Mouse (Mus musculus) embryo, embryonic 9.5 days (tissue): ENCODE data around the gene Gm10644.

Experiments
- DNase-seq: peaks from one replicate; pipeline ENCODE4 v3.0.0-alpha.2; 2017; ENCODE audit errors: extremely low spot score

Gene Gm10644

GRCm38 (mm10) chr8:83935435-83935834 is 19.6 kb downstream of the Gm10644 start:
- no peak for DNase-seq

- no peak for DNase-seq
Observed at GRCm38 (mm10) chr8:83934994-83935393, 20.0 kb downstream of the Gm10644 start.

- no peak for DNase-seq
Observed at GRCm38 (mm10) chr8:83934222-83934621, 20.8 kb downstream of the Gm10644 start.

GRCm38 (mm10) chr8:83926266-83926665 is 28.7 kb downstream of the Gm10644 start:
- no peak for DNase-seq

GRCm38 (mm10) chr8:83924585-83924984 is 30.4 kb downstream of the Gm10644 start:
- no peak for DNase-seq

GRCm38 (mm10) chr8:83922727-83923126 is 32.3 kb downstream of the Gm10644 start:
- no peak for DNase-seq

GRCm38 (mm10) chr8:83921558-83921957 is 33.4 kb downstream of the Gm10644 start:
- peak; percentile 74 for DNase-seq

GRCm38 (mm10) chr8:83917566-83917965 is 37.4 kb downstream of the Gm10644 start:
- DNase-seq: no peak

- no peak for DNase-seq
Observed at GRCm38 (mm10) chr8:83916015-83916414, 39.0 kb downstream of the Gm10644 start.

GRCm38 (mm10) chr8:83914860-83915259 is 40.1 kb downstream of the Gm10644 start:
- DNase-seq: no peak

GRCm38 (mm10) chr8:83914232-83914631 is 40.8 kb downstream of the Gm10644 start:
- no peak for DNase-seq

- DNase-seq: no peak
Observed at GRCm38 (mm10) chr8:83911809-83912731, 42.9 kb downstream of the Gm10644 start.

- no peak for DNase-seq
Observed at GRCm38 (mm10) chr8:83909311-83909710, 45.7 kb downstream of the Gm10644 start.

- no peak for DNase-seq
Observed at GRCm38 (mm10) chr8:83908583-83908982, 46.4 kb downstream of the Gm10644 start.

GRCm38 (mm10) chr8:83902961-83903666 is 51.9 kb downstream of the Gm10644 start:
- peak; percentile 71 for DNase-seq

GRCm38 (mm10) chr8:83901566-83902485 is 53.2 kb downstream of the Gm10644 start:
- DNase-seq: peak; percentile 27

- no peak for DNase-seq
Observed at GRCm38 (mm10) chr8:83900957-83901270, 54.1 kb downstream of the Gm10644 start.

GRCm38 (mm10) chr8:83900266-83900956 is 54.6 kb downstream of the Gm10644 start:
- peak; percentile 34 for DNase-seq

GRCm38 (mm10) chr8:83899363-83900252 is 55.4 kb downstream of the Gm10644 start, which contains the start of gene Adgrl1:
TSS of gene Adgrl1 (plus strand) at chr8:83900105.
- DNase-seq: peak; percentile 96

GRCm38 (mm10) chr8:83898985-83899362 is 56.0 kb downstream of the Gm10644 start:
- no peak for DNase-seq
